Mouse (Mus musculus) cerebellum, postnatal 10 days (tissue): ENCODE results near the gene Kidins220.

Experiments used
- DNase-seq, 2 experiments: peaks; one replicate each; pipeline ENCODE4 v3.0.0; 2021; ENCODE audit warnings: mixed read lengths in 2 of 2

Gene Kidins220

GRCm38 (mm10) chr12:24963393-24964022 is 11.2 kb upstream of the Kidins220 start:
- DNase-seq: no peak

DNA sequence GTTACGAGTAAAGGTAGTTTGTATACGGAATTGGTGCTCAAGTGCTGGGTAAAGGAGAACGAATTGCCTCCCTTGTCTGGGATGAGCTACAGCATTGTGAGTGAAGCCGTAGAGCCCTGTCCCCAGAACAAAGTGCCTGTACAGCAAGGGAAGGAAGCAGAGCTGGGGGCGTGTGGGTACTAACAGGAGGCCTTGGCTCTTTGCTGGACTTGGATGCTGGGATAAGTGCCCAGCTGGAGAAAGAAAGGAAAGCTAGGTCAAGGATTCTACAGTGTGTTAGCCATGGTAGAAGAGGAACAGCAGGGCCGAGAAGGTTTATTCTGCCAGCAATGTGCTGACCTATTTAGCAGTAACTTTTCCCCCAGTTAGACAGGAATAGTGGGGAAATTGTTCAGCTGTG is 9.3 kb upstream of the Kidins220 start:
- DNase-seq: peak; percentile 60 to 67

- peak; percentile 62 to 69 for DNase-seq
Observed at GRCm38 (mm10) chr12:24966046-24966445, 8.7 kb upstream of the Kidins220 start.

DNA sequence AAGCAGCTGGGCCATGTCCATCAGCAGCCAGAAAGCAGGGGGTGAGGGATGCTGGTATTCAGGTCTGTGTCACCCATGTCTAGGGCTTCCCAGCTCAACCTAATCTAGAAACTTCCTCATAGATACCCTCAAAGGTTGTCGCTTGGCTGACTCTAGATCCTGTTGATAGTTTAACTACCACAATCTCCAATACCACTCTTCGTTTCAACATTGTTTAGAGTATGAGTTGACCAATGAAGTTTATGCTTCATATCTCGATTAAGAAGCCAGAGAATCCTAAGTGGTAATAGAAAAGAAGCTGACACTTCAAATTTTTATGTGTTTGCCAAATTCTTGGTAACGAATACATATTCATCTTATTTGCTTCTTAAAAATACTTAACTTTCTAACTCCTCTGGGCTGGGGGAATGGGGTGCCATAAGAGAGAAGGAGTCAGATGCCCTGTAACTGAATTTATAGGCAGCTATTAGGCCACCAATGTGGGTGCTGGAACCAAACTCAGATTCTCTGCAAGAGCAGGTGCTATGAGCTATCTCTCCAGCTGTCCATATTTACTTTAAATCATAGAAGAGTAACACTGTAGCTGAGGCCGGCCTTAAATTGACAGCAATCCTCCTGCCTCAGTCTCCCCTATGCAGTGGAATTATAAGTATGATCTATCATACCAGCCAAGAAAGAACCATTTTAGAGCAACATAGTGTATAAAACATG is 3.1 kb upstream of the Kidins220 start:
- DNase-seq: no peak

GRCm38 (mm10) chr12:24972371-24973350 is 2.1 kb upstream of the Kidins220 start:
- no peak for DNase-seq

GRCm38 (mm10) chr12:24973586-24973985 is 1.1 kb upstream of the Kidins220 start:
- no peak for DNase-seq

- peak; percentile 80 to 86 for DNase-seq
Observed at GRCm38 (mm10) chr12:24975115-24975733, 499 bp downstream of the Kidins220 start.

- no peak for DNase-seq
Observed at GRCm38 (mm10) chr12:24985226-24985625, 10.5 kb downstream of the Kidins220 start.

DNA sequence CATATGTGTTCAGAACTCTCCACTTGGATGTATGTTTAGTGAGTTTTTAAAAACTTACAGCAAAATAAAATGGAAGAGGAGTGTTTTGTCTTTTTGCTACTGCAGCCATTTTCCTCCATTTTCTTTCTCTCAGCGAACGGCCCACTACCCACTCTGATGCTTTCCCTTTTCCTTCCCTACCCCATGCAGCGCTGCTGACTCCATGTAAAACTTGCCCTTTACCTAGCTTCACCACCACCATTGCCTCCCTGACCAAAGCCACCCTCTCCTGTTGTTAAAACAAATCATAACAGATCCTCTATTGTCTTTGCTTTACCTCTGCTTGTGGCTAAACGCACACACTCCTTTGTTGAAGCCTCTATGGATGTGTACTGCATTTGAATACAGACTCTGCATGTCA is 20.6 kb downstream of the Kidins220 start:
- DNase-seq: no peak

DNA sequence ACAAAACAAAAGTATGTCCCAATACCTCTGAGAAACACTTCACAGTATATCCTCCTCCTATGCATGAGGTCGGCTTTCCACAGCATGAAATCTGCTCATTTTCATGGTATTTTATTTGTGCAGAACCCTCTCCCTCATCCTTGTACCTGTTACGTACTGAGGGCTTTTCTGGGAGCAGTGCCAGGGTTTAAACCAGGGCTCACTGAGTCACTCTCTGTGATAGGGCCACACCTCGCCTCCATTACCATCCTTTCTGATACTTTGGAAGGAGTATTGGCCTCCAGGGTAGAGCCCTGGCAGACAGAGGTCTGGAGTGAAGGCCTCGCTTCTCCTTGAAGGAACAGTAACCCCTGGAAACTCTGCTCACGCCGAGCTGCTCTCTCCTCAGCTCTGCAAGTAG is 30.6 kb downstream of the Kidins220 start:
- DNase-seq: no peak

GRCm38 (mm10) chr12:25009957-25010356 is 35.2 kb downstream of the Kidins220 start:
- no peak for DNase-seq

GRCm38 (mm10) chr12:25010416-25010815 is 35.7 kb downstream of the Kidins220 start:
- DNase-seq: no peak

- DNase-seq: no peak
Observed at GRCm38 (mm10) chr12:25011733-25012367, 37.1 kb downstream of the Kidins220 start.

DNA sequence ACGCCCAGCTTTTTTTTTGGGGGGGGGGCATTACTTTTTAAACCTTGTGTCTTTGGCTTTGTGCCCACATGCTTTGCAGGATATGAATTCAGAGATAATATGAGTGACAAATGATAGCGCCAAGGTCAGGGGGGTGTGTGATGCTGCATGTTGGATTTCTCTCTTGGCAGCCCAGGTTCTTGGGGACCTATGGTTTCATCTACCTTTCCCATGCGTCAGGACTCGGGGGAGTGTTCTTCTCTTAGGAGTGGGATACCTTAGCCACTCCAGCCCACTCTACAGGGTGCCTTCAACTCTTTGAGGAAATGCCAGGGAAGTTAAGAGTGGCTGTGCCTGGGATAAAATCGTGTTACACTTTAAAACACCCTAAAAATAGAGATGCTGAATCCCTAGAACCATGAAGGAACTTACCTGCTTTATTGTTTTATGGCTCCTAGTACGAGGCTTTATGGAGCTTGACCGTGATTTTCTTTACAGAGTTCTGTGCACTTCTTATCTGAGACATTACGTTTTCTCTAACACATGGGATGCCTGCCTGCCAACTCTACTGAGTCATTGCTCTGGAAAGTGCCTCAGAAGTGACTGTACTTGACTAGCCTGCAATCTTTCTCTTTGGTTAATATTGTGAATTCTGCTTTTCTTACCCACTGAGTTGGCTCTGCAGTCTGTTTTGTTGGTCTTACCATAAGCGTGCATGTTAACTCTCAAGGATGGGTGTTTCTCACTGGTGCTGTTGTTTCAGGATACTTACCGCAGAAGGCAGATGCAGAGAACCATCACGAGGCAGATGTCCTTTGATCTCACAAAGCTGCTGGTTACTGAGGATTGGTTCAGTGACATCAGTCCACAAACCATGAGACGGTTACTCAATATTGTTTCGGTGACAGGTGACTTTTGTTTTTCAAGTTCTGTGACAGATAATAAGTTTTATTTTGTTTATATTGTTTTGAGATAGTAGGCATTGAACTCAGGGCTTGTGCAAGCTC is 38.1 kb downstream of the Kidins220 start:
- no peak for DNase-seq

GRCm38 (mm10) chr12:25014307-25014927 is 39.7 kb downstream of the Kidins220 start:
- no peak for DNase-seq

- DNase-seq: no peak
Observed at GRCm38 (mm10) chr12:25014938-25015337, 40.2 kb downstream of the Kidins220 start.

DNA sequence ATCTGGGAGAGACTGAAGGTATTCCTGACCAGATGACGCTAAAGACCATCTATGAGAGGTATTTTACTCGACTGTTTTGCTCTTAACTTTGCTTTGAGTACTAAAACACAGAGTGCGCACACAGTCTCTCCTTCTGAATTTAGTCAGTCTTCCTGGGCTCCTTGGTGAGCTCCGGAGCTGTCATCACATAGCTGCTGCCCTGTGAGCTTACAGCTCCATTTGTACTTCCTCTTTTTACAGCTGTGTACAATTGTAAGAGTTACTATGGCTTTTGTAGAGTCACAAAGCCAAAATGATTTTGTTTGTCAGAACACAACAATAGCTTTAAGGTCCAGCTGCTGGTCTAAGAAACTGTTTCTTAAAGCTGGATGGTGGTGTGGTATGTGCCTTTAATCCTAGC is 42.3 kb downstream of the Kidins220 start:
- no peak for DNase-seq

GRCm38 (mm10) chr12:25021057-25021456 is 46.3 kb downstream of the Kidins220 start:
- no peak for DNase-seq

GRCm38 (mm10) chr12:25024862-25025545 is 50.3 kb downstream of the Kidins220 start:
- DNase-seq: peak; percentile 27 to 42

DNA sequence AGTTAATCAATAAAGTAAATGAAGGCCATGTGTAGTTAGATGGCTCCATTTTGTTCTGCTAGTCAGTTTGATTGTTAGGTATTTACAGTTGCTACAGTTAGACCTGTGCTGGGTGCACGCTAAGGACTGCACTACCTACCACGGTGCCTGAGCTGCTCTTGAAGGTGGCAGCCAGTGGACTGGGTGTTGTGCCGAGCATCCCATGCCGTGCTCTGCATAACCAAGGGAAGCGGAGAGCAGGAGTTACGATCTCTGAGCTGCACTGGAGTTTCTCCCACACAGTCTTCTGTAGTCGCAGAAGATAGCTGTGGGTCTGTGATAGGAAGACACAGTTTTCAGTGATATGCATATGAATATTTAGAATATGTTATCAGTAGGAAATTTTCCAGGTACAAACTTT is 51.6 kb downstream of the Kidins220 start:
- no peak for DNase-seq
